8 mouse cellular contexts compared by ENCODE assay signal in genomic region chr15:85867696-85868095, GRCm38 (mm10). TPM values are rescaled to one million over a fixed set of nuclear protein-coding genes. Genes with fewer than 3 reads are reported as not detected.
DNase-seq lines count a peak whose midpoint lies in the region; ATAC-seq lines count a peak whose summit lies in the region.

No protein-coding gene starts in this region.

- no peak overlapping the region for H3K9ac ChIP-seq in liver, embryonic 12.5 days

- 0 out of 2 replicates have a peak, but pooled peaks cover under 1% of the 10 kb centered on the region for H3K4me1 ChIP-seq in liver, embryonic 12.5 days

- no peak overlapping the region for H3K27ac ChIP-seq in liver, embryonic 12.5 days

- 39% methylated on average over 6 of the region's 6 CpGs for WGBS in liver, embryonic 12.5 days (ENCODE audit: insufficient replicate concordance)

- no peaks in the 10 kb centered on the region for H3K9me3 ChIP-seq in liver, embryonic 12.5 days (replicated peaks)

- no peak overlapping the region for H3K4me3 ChIP-seq in liver, embryonic 12.5 days

- H3K4me2 ChIP-seq in liver, embryonic 12.5 days: no peak overlapping the region

- DNase-seq in B cell, adult 2 months: peak; percentile 81 to 83
- peak; percentile 72 for DNase-seq in T-cell, adult 2 months (ENCODE audit: low spot score)
- peak; percentile 74 to 80 for DNase-seq in cerebellum, postnatal 36 days
- DNase-seq in gastrocnemius, adult 18-20 months (ENCODE audit: low spot score): peak; percentile 77
- peak; percentile 84 for DNase-seq in kidney, postnatal 10 days
- peak; percentile 55 for DNase-seq in ovary, postnatal 36 days (ENCODE audit: low spot score)
- DNase-seq in thymus, postnatal 10 days (ENCODE audit: low spot score in 2 of 2): peak; percentile 39 to 78

- peaks cover 100% of the 10 kb centered on the region for H3K36me3 ChIP-seq in liver, embryonic 12.5 days

- peak; percentile 70 for ATAC-seq in liver, embryonic 12.5 days

- H3K27me3 ChIP-seq in liver, embryonic 12.5 days (replicated peaks): no peaks in the 10 kb centered on the region

RNA-seq across cellular contexts. Expression of gene Gtse1, which starts 8.2 kb away (rescaled TPM):
- under 1 TPM; 0.07 to 0.09 TPM for total RNA-seq in gastrocnemius, adult 18-20 months (2021)
- polyA plus RNA-seq in liver, embryonic 12.5 days (2016; fragmentation: Nextera tagmentation; extraction: Ambion mirVana): 34.4 and 35.3 TPM in 2 replicates

RNA-seq across cellular contexts. Expression of gene Trmu, which starts 11.4 kb away (rescaled TPM):
- total RNA-seq in gastrocnemius, adult 18-20 months (2021): 1 to 10 TPM; 8.2 to 9.4 TPM
- polyA plus RNA-seq in liver, embryonic 12.5 days (2016; fragmentation: Nextera tagmentation; extraction: Ambion mirVana): 21.8 and 22.1 TPM in 2 replicates

RNA-seq across cellular contexts. Expression of gene Ttc38, which starts 35.6 kb away (rescaled TPM):
- total RNA-seq in gastrocnemius, adult 18-20 months (2021): 1 to 10 TPM; 4.6 to 5.3 TPM
- polyA plus RNA-seq in liver, embryonic 12.5 days (2016; fragmentation: Nextera tagmentation; extraction: Ambion mirVana): 5.2 and 6.0 TPM in 2 replicates

RNA-seq across cellular contexts. Expression of gene Pkdrej, which starts 46.2 kb away (rescaled TPM):
- total RNA-seq in gastrocnemius, adult 18-20 months (2021): under 1 TPM; 0.68 to 0.69 TPM
- polyA plus RNA-seq in liver, embryonic 12.5 days (2016; fragmentation: Nextera tagmentation; extraction: Ambion mirVana): 0.07 and 0.12 TPM in 2 replicates

RNA-seq across cellular contexts. Expression of gene Cdpf1, which starts 56.2 kb away (rescaled TPM):
- total RNA-seq in gastrocnemius, adult 18-20 months (2021): 10 to 100 TPM; 51.8 to 60.2 TPM
- polyA plus RNA-seq in liver, embryonic 12.5 days (2016; fragmentation: Nextera tagmentation; extraction: Ambion mirVana): 28.6 and 29.4 TPM in 2 replicates
